ENCODE assay signal across 15 mouse cellular contexts in the genomic region with DNA sequence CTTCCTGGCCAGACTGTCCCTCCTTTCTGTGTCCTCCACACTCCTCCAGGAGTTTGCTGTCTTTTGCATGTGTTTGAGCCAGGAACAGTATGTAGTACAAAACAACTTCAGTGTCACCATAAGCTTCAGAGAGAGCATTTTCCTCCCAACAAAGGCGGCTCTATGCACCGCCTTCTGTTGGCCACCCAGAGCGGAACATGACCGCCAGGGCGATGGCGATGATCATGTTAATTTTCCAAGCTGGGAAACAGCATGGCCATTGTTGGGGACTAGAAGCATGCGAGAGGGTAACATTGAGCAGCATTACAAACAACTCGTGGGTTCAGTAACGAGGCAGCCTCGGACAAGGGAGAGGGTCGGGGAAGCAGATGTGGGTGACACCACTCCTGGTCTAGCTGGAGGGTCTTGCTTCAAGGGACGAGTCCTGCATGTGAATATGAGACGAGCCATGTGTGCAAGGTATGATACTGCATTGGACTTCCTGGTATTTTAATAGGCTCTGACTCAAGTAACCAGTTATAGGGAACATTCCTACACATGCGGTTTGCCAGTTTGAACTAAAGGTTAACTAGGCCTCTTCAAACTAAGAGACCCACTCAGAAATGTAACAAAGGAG. TPM values are rescaled to one million over a fixed set of nuclear protein-coding genes. Genes with fewer than 3 reads are reported as not detected.
DNase-seq lines count a peak whose midpoint lies in the region; ATAC-seq and TF ChIP-seq lines count a peak whose summit lies in the region.
"Had no signal": no experiment of that assay in that cellular context is flagged by ENCODE, and none has a peak within 500 bp of the region (broad histone marks: within the 10 kb centered on the region; RNA-seq: fewer than 3 reads in every experiment).

No protein-coding gene starts in this region.

- H3K27ac ChIP-seq in forebrain, embryonic 11.5 days (ENCODE audit: low read depth, low read length) = no peak overlapping the region
- H3K27ac ChIP-seq in forebrain, embryonic 10.5 days = no peak overlapping the region; the same call in 1 of the 2 replicates
- H3K27ac ChIP-seq in limb, embryonic 14.5 days (replicated peaks; ENCODE audit: low read depth, low read length) = 0 out of 2 replicates have a peak overlapping the region, but pooled peaks have one; percentile 28

- H3K4me2 ChIP-seq in forebrain, embryonic 11.5 days (ENCODE audit: low read depth, low read length, severe bottlenecking) = no peak overlapping the region
- no peak overlapping the region for H3K4me2 ChIP-seq in limb, embryonic 14.5 days (replicated peaks; ENCODE audit: low read depth, low read length, severe bottlenecking)
- H3K4me2 ChIP-seq: lung, embryonic 14.5 days had no signal

- no peaks in the 10 kb centered on the region for H3K36me3 ChIP-seq in forebrain, embryonic 11.5 days (ENCODE audit: control insufficient read depth, insufficient read depth, low read length)
- H3K36me3 ChIP-seq in forebrain, embryonic 10.5 days (replicated peaks) = no peaks in the 10 kb centered on the region
- no peaks in the 10 kb centered on the region for H3K36me3 ChIP-seq in limb, embryonic 14.5 days (ENCODE audit: control insufficient read depth, insufficient read depth, low read length)
- H3K36me3 ChIP-seq: G1E had no signal

- no peaks in the 10 kb centered on the region for H3K27me3 ChIP-seq in forebrain, embryonic 11.5 days (ENCODE audit: control insufficient read depth, insufficient read depth, low read length)
- H3K27me3 ChIP-seq in forebrain, embryonic 10.5 days (ENCODE audit: poor library complexity, severe bottlenecking) = no peaks in the 10 kb centered on the region
- no peaks in the 10 kb centered on the region for H3K27me3 ChIP-seq in limb, embryonic 14.5 days (ENCODE audit: control insufficient read depth, insufficient read depth, low read length)

- H3K9me3 ChIP-seq in forebrain, embryonic 11.5 days (ENCODE audit: control insufficient read depth, low read length) = no peaks in the 10 kb centered on the region
- H3K9me3 ChIP-seq in forebrain, embryonic 10.5 days = no peaks in the 10 kb centered on the region
- no peaks in the 10 kb centered on the region for H3K9me3 ChIP-seq in limb, embryonic 14.5 days (ENCODE audit: control insufficient read depth, low read length)
- H3K9me3 ChIP-seq: G1E had no signal

- no peaks in the 10 kb centered on the region; the same call in 1 of the 2 replicates for H3K4me1 ChIP-seq in forebrain, embryonic 11.5 days (replicated peaks; ENCODE audit: control insufficient read depth, insufficient read depth, low read length)
- peaks cover 8% of the 10 kb centered on the region; the same call in 1 of the 2 replicates for H3K4me1 ChIP-seq in forebrain, embryonic 10.5 days
- H3K4me1 ChIP-seq in limb, embryonic 14.5 days (ENCODE audit: control insufficient read depth, insufficient read depth, low read length) = 0 out of 2 replicates have a peak, but pooled peaks cover 3% of the 10 kb centered on the region

- H3K4me3 ChIP-seq in forebrain, embryonic 11.5 days (ENCODE audit: low read depth, low read length) = no peak overlapping the region
- H3K4me3 ChIP-seq in forebrain, embryonic 10.5 days = no peak overlapping the region
- no peak overlapping the region for H3K4me3 ChIP-seq in limb, embryonic 14.5 days (replicated peaks; ENCODE audit: low read length)

- no peak for DNase-seq in forebrain, embryonic 11.5 days (ENCODE audit: low spot score)
- no peak for DNase-seq in forebrain, embryonic 10.5 days (ENCODE audit: extremely low spot score, low spot score)
- DNase-seq in retina, postnatal 1 day = peak; percentile 92
- DNase-seq in retina, embryonic 14.5 days (ENCODE audit: low spot score) = no peak
- peak; percentile 14 for DNase-seq in limb, embryonic 14.5 days (ENCODE audit: low spot score)
- no peak for DNase-seq in kidney, adult 9 months
- no peak for DNase-seq in adrenal gland, postnatal 14 days
- DNase-seq: heart, postnatal 36 days; kidney, postnatal 14 days; lung, embryonic 14.5 days; right cerebral cortex, postnatal 25 days had no signal

- WGBS in forebrain, embryonic 11.5 days = 70% methylated on average over 14 of the region's 14 CpGs
- WGBS in forebrain, embryonic 10.5 days = 78% methylated on average over 14 of the region's 14 CpGs
- WGBS in limb, embryonic 14.5 days = 62% methylated on average over 14 of the region's 14 CpGs

- no peak for TF ChIP-seq POLR2A in limb, embryonic 14.5 days (IDR thresholded peaks at IDR 0.05; ENCODE audit: borderline replicate concordance, extremely low read depth, insufficient read depth, insufficient read length)

- ATAC-seq in forebrain, embryonic 11.5 days (replicated peaks; ENCODE audit: low FRiP score) = 0 out of 2 replicates have a peak, but pooled peaks have one; percentile 12
- no peak; the same call in 1 of the 2 replicates for ATAC-seq in limb, embryonic 14.5 days (ENCODE audit: low FRiP score, low read depth)
- no peak for ATAC-seq in cerebellum, adult (ENCODE audit: insufficient number of reproducible peaks, low FRiP score, low TSS enrichment)
- ATAC-seq: activated CD4-positive, CD25-positive, alpha-beta regulatory T cell, adult 4 months had no signal

- H3K9ac ChIP-seq in forebrain, embryonic 11.5 days (ENCODE audit: low read length) = no peak overlapping the region
- H3K9ac ChIP-seq in limb, embryonic 14.5 days (ENCODE audit: low read depth, low read length, severe bottlenecking) = no peak overlapping the region
- H3K9ac ChIP-seq: lung, embryonic 14.5 days had no signal

RNA-seq across cellular contexts. Expression of a gene that starts 22.8 kb away (rescaled TPM):
- 0.23 TPM in 1 of 2 replicates, not detected in the other for polyA plus RNA-seq in forebrain, embryonic 11.5 days (2014; fragmentation: Nextera tagmentation; extraction: Ambion mirVana)
- 0.33 TPM in 1 of 2 replicates, not detected in the other for polyA plus RNA-seq in forebrain, embryonic 10.5 days (2016; fragmentation: Nextera tagmentation; extraction: Ambion mirVana)
- polyA plus RNA-seq in limb, embryonic 14.5 days (2012; rRNA removed) = 1.0 and 1.4 TPM in 2 replicates
- 0.51 and 0.98 TPM in 2 replicates for polyA plus RNA-seq in limb, embryonic 14.5 days (2014; fragmentation: Nextera tagmentation; extraction: Ambion mirVana)
- 0.52 and 3.2 TPM in 2 replicates for total RNA-seq in adrenal gland, postnatal 14 days (2021)
- polyA plus RNA-seq: G1E; lung, embryonic 14.5 days had no signal

RNA-seq across cellular contexts. Expression of a gene that starts 39.8 kb away (rescaled TPM):
- polyA plus RNA-seq in forebrain, embryonic 11.5 days (2014; fragmentation: Nextera tagmentation; extraction: Ambion mirVana) = 0.75 and 1.0 TPM in 2 replicates
- 0.48 and 1.2 TPM in 2 replicates for polyA plus RNA-seq in forebrain, embryonic 10.5 days (2016; fragmentation: Nextera tagmentation; extraction: Ambion mirVana)
- 5.9 and 9.6 TPM in 2 replicates for polyA plus RNA-seq in limb, embryonic 14.5 days (2012; rRNA removed)
- polyA plus RNA-seq in limb, embryonic 14.5 days (2014; fragmentation: Nextera tagmentation; extraction: Ambion mirVana) = 6.8 and 7.7 TPM in 2 replicates
- total RNA-seq in adrenal gland, postnatal 14 days (2021) = 91.5 and 131 TPM in 2 replicates
- total RNA-seq: common myeloid progenitor, adult 5-6 weeks had no signal
- polyA plus RNA-seq: G1E had no signal

RNA-seq across cellular contexts. Expression of a gene that starts 43.6 kb away (rescaled TPM):
- not detected in 2 replicates for polyA plus RNA-seq in forebrain, embryonic 11.5 days (2014; fragmentation: Nextera tagmentation; extraction: Ambion mirVana)
- polyA plus RNA-seq in forebrain, embryonic 10.5 days (2016; fragmentation: Nextera tagmentation; extraction: Ambion mirVana) = not detected in 2 replicates
- 1.1 and 4.1 TPM in 2 replicates for polyA plus RNA-seq in limb, embryonic 14.5 days (2012; rRNA removed)
- 0.35 and 0.94 TPM in 2 replicates for polyA plus RNA-seq in limb, embryonic 14.5 days (2014; fragmentation: Nextera tagmentation; extraction: Ambion mirVana)
- total RNA-seq in adrenal gland, postnatal 14 days (2021) = 1.0 and 2.1 TPM in 2 replicates
- total RNA-seq: G1E had no signal
- polyA plus RNA-seq: G1E; lung, embryonic 14.5 days had no signal

Comparison
In these comparisons a context has a peak if more than half of its experiments do, and no peak if none do; other contexts are left out.
1. DNase-seq: peak in retina, postnatal 1 day (single experiment) and limb, embryonic 14.5 days (single experiment); none in forebrain, embryonic 11.5 days (single experiment), forebrain, embryonic 10.5 days (single experiment), retina, embryonic 14.5 days (single experiment), kidney, adult 9 months (single experiment) and adrenal gland, postnatal 14 days (single experiment).